Mouse (Mus musculus): ENCODE measurements at regions not wholly inside any gene's neighbourhood (a gene's known extent, or its start where the extent isn't known, plus 50 kb on each side); places are given as distances from the start of the nearest gene placed in this dataset.

- Histone ChIP-seq H3K9me3 (ENCODE audit: control insufficient read depth) (no peaks in the 10 kb centered on the region), H3K36me3 (ENCODE audit: control insufficient read depth, insufficient read depth) (no peaks in the 10 kb centered on the region), H3K27me3 (replicated peaks; ENCODE audit: control insufficient read depth, insufficient read depth, low read length) (no peaks in the 10 kb centered on the region), H3K4me3 (ENCODE audit: low read depth, low read length) (no peak overlapping the region), H3K4me2 (replicated peaks; ENCODE audit: low read depth) (no peak overlapping the region), H3K4me1 (replicated peaks; ENCODE audit: control insufficient read depth, insufficient read depth, low read length) (no peaks in the 10 kb centered on the region), H3K9ac (ENCODE audit: low read depth, low read length) (no peak overlapping the region), H3K27ac (ENCODE audit: low read depth, low read length) (no peak overlapping the region)
- no peak for ATAC-seq
- WGBS, result 71% methylated on average over 3 of the region's 3 CpGs
- no peak for TF ChIP-seq CTCF (IDR thresholded peaks at IDR 0.05; ENCODE audit: low read depth)
Measured at GRCm38 (mm10) chr1:121760086-121760485, 192.3 kb upstream of the Ddx18 start.

- 83% methylated on average over 1 of the region's 1 CpGs for WGBS
Measured at GRCm38 (mm10) chr1:121745181-121745580, 177.4 kb upstream of the Ddx18 start.

GRCm38 (mm10) chr1:121735113-121735719 lies 167.4 kb upstream of the Ddx18 start:
- H3K36me3 ChIP-seq (ENCODE audit: control insufficient read depth, insufficient read depth), result no peaks in the 10 kb centered on the region
- no peak for ATAC-seq
- no peak overlapping the region for H3K4me2 ChIP-seq (replicated peaks; ENCODE audit: low read depth)
- TF ChIP-seq CTCF (IDR thresholded peaks at IDR 0.05; ENCODE audit: low read depth), result no peak
- no peak overlapping the region for H3K27ac ChIP-seq (ENCODE audit: low read depth, low read length)
- WGBS, result 74% methylated on average over 11 of the region's 11 CpGs
- H3K27me3 ChIP-seq (replicated peaks; ENCODE audit: control insufficient read depth, insufficient read depth, low read length), result no peaks in the 10 kb centered on the region
- H3K4me3 ChIP-seq (ENCODE audit: low read depth, low read length), result no peak overlapping the region
- no peaks in the 10 kb centered on the region for H3K4me1 ChIP-seq (replicated peaks; ENCODE audit: control insufficient read depth, insufficient read depth, low read length)
- H3K9ac ChIP-seq (ENCODE audit: low read depth, low read length), result no peak overlapping the region
- H3K9me3 ChIP-seq (ENCODE audit: control insufficient read depth), result no peaks in the 10 kb centered on the region

More at GRCm38 (mm10) chr1:121745181-121745580, 177.4 kb upstream of the Ddx18 start:
- Histone ChIP-seq H3K4me2 (replicated peaks; ENCODE audit: low read depth) (no peak overlapping the region), H3K36me3 (ENCODE audit: control insufficient read depth, insufficient read depth) (no peaks in the 10 kb centered on the region), H3K27me3 (replicated peaks; ENCODE audit: control insufficient read depth, insufficient read depth, low read length) (no peaks in the 10 kb centered on the region), H3K27ac (ENCODE audit: low read depth, low read length) (no peak overlapping the region), H3K9ac (ENCODE audit: low read depth, low read length) (no peak overlapping the region), H3K4me1 (replicated peaks; ENCODE audit: control insufficient read depth, insufficient read depth, low read length) (no peaks in the 10 kb centered on the region), H3K9me3 (ENCODE audit: control insufficient read depth) (no peaks in the 10 kb centered on the region), H3K4me3 (ENCODE audit: low read depth, low read length) (no peak overlapping the region)
- ATAC-seq, result no peak
- TF ChIP-seq CTCF (IDR thresholded peaks at IDR 0.05; ENCODE audit: low read depth), result no peak

GRCm38 (mm10) chr1:121734456-121735112 lies 166.8 kb upstream of the Ddx18 start:
- no peaks in the 10 kb centered on the region for H3K4me1 ChIP-seq (replicated peaks; ENCODE audit: control insufficient read depth, insufficient read depth, low read length)
- ATAC-seq, result no peak
- WGBS, result 69% methylated on average over 3 of the region's 3 CpGs
- no peaks in the 10 kb centered on the region for H3K36me3 ChIP-seq (ENCODE audit: control insufficient read depth, insufficient read depth)
- H3K27ac ChIP-seq (ENCODE audit: low read depth, low read length), result no peak overlapping the region
- H3K4me3 ChIP-seq (ENCODE audit: low read depth, low read length), result no peak overlapping the region
- H3K9me3 ChIP-seq (ENCODE audit: control insufficient read depth), result no peaks in the 10 kb centered on the region
- H3K9ac ChIP-seq (ENCODE audit: low read depth, low read length), result no peak overlapping the region
- H3K27me3 ChIP-seq (replicated peaks; ENCODE audit: control insufficient read depth, insufficient read depth, low read length), result no peaks in the 10 kb centered on the region
- TF ChIP-seq CTCF (IDR thresholded peaks at IDR 0.05; ENCODE audit: low read depth), result no peak
- H3K4me2 ChIP-seq (replicated peaks; ENCODE audit: low read depth), result no peak overlapping the region

- no peak for ATAC-seq
- no peak for TF ChIP-seq CTCF (IDR thresholded peaks at IDR 0.05; ENCODE audit: low read depth)
- no peak overlapping the region for H3K4me3 ChIP-seq (ENCODE audit: low read depth, low read length)
- no peaks in the 10 kb centered on the region for H3K9me3 ChIP-seq (ENCODE audit: control insufficient read depth)
- H3K9ac ChIP-seq (ENCODE audit: low read depth, low read length), result no peak overlapping the region
- no peaks in the 10 kb centered on the region for H3K27me3 ChIP-seq (replicated peaks; ENCODE audit: control insufficient read depth, insufficient read depth, low read length)
- no peak overlapping the region for H3K4me2 ChIP-seq (replicated peaks; ENCODE audit: low read depth)
- H3K36me3 ChIP-seq (ENCODE audit: control insufficient read depth, insufficient read depth), result no peaks in the 10 kb centered on the region
- H3K27ac ChIP-seq (ENCODE audit: low read depth, low read length), result no peak overlapping the region
- no peaks in the 10 kb centered on the region for H3K4me1 ChIP-seq (replicated peaks; ENCODE audit: control insufficient read depth, insufficient read depth, low read length)
- 76% methylated on average over 9 of the region's 9 CpGs for WGBS
Measured at GRCm38 (mm10) chr1:121709317-121709860, 141.6 kb upstream of the Ddx18 start.

- Histone ChIP-seq H3K4me1 (replicated peaks; ENCODE audit: control insufficient read depth, insufficient read depth, low read length) (no peaks in the 10 kb centered on the region), H3K9ac (ENCODE audit: low read depth, low read length) (no peak overlapping the region), H3K27ac (ENCODE audit: low read depth, low read length) (no peak overlapping the region), H3K9me3 (ENCODE audit: control insufficient read depth) (no peaks in the 10 kb centered on the region), H3K4me3 (ENCODE audit: low read depth, low read length) (no peak overlapping the region), H3K27me3 (replicated peaks; ENCODE audit: control insufficient read depth, insufficient read depth, low read length) (no peaks in the 10 kb centered on the region), H3K36me3 (ENCODE audit: control insufficient read depth, insufficient read depth) (no peaks in the 10 kb centered on the region), H3K4me2 (replicated peaks; ENCODE audit: low read depth) (no peak overlapping the region)
- peak; percentile 25; the same call in 1 of the 2 replicates for TF ChIP-seq CTCF (IDR thresholded peaks at IDR 0.05; ENCODE audit: low read depth)
- ATAC-seq, result no peak
- 57% methylated on average over 10 of the region's 10 CpGs for WGBS
Measured at GRCm38 (mm10) chr1:121708301-121708700, 140.5 kb upstream of the Ddx18 start.
